Mouse (Mus musculus): ENCODE measurements at regions not wholly inside any gene's neighbourhood (a gene's known extent, or its start where the extent isn't known, plus 50 kb on each side); places are given as distances from the start of the nearest gene placed in this dataset.
"Not testable (repeated sequence)": the region's sequence is repeated elsewhere in the genome, so short reads cannot be mapped to it uniquely, and the experiment has no call there.

DNA sequence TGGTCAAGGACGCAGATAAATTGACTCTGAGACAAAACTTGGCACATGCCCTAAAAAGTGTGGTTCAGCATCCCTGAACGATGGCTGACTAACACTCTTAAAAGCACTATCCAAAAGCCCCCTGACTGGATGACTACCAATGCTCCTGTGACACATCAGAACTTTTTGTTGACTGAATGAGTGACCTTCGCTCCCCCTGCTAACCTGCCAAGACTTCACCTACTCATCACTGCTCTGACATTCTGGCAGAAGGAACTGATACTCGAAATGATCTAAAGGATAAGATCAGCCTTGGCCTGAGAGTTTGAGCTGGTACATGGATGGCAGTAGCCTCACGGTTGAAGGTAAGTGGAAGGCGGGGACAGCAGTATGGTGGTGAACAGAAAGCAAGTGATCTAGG, 62.4 kb upstream of the Tgm3 start:
- DNase-seq (ENCODE audit: low read depth, low spot score): not testable (repeated sequence)

DNA sequence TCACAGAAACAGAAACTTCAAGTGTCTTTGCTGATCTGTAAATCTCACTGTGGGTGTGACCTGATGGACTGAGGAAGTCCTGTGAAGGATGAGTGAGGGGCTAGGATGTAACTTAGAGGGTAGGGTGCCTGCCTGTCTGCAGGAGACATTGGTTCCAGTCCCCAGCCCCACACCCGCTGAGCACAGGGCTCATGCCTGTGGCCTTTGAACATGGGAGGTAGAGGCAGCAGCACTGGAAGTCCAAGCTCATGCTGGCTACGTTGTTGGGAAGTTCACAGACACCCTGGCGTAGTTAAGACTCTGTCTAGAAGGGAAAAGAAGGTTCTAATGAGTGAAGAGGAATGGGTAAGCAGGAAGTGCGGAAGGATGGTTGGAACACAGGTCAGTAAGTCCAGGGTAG, 59.7 kb upstream of the Tgm3 start:
- no peak for DNase-seq (ENCODE audit: low read depth, low spot score)

DNA sequence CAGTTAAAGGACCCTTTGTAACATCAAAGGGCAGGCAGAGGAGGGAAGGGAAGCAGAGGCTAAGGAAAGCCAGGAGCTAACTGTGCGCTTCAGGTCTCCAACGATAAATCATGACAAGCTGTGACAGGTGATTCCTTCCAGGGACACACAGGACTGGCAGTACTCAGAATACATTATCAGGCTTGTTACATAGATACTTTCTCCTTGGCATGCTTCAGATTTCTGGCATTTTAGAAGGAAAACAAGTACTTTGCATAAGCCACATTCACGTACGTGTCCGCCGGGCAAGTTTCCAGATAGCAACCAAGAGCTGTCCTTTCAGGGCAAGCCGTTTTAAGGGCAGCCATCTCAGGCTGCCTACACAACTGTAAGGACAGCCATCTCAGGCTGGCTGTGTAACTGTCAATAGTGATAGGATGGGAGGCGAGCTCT, 56.9 kb upstream of the Tgm3 start:
- DNase-seq (ENCODE audit: low read depth, low spot score): no peak

DNA sequence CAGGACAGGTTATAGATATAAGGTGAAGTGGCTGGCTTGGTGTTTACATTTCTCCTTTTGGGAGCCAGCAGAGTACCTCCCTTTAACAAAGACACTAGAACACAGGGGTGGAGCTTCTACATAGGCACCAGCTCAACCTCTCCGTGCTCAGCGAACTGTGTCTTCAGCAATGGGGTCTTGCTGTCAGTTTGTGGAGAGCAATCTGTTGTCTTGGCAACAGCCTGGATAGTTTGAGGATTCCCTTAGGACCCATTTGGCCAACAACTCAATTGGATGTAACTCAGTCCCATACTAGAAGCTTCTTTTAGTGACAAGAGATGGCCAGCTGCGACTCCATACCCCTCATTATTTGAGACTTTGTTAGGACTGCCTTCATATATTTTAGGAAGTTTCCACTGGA, 54.0 kb upstream of the Tgm3 start:
- DNase-seq (ENCODE audit: low read depth, low spot score): no peak

DNA sequence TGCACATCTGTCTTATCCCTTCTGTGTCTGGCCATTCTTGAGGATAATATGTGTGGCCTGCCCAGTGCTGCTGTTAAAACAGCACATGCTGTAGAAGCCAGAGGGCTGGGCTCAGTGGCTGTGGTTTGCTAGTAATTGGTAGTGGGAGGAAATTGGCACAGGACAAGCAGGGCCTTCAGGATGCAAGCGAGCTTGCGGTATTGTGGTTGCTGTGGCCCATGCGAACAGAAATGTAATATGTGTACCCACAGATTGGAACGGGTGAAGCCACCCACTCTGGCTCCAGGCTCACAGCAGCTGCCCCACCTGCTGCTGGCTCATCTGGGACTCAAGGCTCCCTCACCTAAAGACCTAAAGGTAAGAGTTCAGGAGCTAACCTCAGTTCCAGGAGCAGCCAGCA, 51.8 kb upstream of the Tgm3 start:
- DNase-seq (ENCODE audit: low read depth, low spot score): no peak

DNA sequence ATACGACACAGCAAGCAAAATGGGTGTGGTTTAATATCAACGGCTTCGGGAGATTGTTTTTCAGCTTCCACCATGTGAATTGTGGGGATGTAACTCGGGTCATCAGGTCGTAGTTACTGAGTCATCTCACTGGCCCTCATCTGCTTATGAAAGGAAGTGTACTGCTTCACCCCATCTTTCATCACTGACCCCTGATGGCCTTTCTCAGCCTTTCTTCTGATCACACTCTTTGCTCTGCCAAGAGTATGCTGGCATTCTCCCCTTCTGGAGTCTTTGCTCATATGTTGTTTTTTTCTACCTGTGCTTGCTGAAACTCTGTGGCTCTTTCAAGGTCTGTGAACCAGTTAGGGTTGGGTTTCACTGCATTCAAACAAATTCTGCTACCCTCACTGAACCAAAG, 50.6 kb upstream of the Tgm3 start:
- no peak for DNase-seq (ENCODE audit: low read depth, low spot score)
